Mouse (Mus musculus): ENCODE data around the gene E130311K13Rik.

DNA sequence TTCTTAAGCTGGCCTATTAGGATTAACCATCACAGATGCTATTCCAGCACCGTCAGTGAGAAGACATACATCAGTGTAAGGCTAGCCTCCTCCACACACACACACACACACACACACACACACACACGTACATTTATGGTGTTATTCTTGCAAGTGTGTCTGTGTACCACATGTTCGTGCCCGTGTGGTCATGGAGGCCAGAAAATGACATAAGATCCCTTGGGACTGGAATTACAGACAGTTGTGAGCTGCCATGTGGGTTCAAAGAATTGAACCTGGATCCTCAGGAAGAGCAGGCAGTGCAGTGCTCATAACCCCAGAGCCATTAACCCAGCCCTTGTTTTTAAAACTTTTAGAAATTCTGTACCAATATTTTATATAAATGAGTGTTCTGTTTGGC lies 48.6 kb upstream of the E130311K13Rik start:
- TF ChIP-seq POLR2A (IDR thresholded peaks at IDR 0.05; ENCODE audit: borderline replicate concordance, extremely low read depth, insufficient read depth, insufficient read length, poor library complexity, severe bottlenecking) (no peak), CTCF (IDR thresholded peaks at IDR 0.05; ENCODE audit: borderline replicate concordance, extremely low read depth, insufficient read depth, insufficient read length) (no peak)

All from brain, embryonic 14.5 days (tissue).